Mouse (Mus musculus) adrenal gland, adult 2 months (tissue): ENCODE data around the gene Fancc. TPM values are rescaled to one million over a fixed set of nuclear protein-coding genes. Genes with fewer than 3 reads are reported as not detected.
"Not testable (repeated sequence)": the region's sequence is repeated elsewhere in the genome, so short reads cannot be mapped to it uniquely, and the experiment has no call there.

Source experiments
- DNase-seq: peaks from one replicate; pipeline ENCODE4 v3.0.0; 2021
- polyA plus RNA-seq: library from polyadenylated mRNA; depleted of rRNA; stranded (reverse); fragments of >200 nt; gene quantifications from 2 replicates; pipeline ENCODE4 v1.2.3, GENCODE M21; 2012
- total RNA-seq, 2 experiments: library from RNA; stranded (reverse); gene quantifications; 2 replicates each; pipeline ENCODE4 v1.2.3; 2021

Gene Fancc
- total and polyA plus RNA-seq, 3 experiments = 7.5 to 10.0 (median 9.2) TPM

DNA sequence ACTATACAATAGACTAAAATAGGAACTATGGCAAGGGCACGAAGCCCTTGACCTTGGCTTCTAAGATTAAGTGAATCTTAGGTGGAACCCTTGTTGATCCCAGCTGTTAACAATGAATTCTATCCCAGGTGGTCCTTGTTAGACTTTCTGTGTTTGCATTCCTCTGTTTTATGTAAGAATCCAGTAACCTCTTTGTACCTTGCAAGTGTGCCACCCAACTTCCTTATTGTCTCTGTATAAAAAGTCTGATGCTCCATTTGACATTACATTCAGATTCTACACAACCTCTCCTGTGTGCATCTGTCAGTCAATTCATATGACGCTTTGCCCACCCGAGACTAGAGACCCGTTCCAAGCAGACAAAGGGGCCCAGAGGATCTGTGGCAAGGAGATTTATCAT lies 143.8 kb downstream of the Fancc start:
- not testable (repeated sequence) for DNase-seq

DNA sequence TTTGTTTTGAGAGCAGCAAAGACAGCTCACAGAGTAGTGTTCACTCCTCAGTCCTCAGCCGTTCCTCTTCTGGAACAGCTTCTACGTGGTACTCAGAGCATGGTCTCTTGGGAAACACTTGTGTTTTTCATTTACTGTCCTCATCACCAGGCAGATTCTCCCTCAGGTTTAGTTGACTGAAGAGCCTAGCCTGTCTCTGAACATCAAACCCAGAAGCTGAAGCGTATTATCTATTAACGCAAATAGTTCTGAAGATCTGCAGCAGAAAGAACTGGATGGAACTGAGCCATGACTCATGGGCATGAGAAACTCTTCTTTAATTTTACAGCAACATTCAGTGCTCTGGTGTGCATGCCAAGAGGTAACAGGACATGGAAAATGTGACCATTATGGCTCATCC lies 147.0 kb downstream of the Fancc start:
- DNase-seq = no peak

DNA sequence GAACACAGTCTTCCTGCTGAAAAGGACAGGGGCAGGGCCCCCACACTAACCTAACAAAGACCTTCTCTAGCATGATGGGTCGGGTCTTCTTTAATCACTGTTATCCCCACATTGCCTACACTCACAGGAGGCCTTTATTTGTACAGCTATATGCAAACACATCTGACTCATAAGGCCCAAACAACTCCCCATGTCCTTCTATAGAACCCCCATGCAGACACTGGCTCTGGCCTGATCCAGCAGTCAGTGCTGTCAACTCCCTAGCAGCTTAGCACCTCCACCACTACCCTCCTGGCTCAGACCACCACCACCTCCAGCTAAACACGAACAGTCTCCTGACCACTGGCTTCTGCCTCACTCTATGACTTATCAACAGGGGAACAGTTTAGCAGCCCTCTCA lies 149.4 kb downstream of the Fancc start:
- DNase-seq = no peak

DNA sequence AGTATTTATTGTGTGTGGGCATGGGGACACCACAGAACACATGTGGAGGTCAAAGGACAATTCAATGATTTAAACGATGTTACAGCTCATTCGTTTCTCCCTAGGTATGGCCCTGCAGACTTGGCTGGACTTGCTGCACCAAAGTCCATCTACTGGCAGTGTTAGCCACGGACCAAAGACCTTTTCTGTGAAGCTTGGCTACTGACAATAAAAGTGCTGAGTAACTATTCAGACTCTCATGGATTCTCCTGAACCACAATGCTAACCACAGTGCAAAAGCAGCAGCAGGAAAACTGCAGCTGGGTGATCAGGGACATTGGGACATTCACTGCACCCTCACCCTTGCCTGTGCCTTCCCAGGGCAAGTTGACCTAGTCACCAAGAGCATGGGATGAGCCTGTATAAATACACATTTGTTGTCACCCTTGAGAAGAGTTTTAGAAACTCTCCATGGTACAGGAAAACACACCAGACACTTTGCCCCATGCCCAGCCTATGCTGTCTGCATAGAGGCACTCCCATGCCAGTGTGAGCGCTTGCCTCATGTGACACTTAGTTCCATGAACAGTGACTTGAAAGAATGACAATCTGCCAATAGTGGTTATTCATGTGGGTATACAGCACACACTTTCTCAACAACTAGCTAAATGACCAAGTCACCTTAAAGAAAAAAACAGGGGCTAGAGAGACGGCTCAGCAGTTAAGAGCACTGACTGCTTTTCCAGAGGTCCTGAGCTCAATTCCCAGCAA lies 151.4 kb downstream of the Fancc start:
- DNase-seq = no peak

DNA sequence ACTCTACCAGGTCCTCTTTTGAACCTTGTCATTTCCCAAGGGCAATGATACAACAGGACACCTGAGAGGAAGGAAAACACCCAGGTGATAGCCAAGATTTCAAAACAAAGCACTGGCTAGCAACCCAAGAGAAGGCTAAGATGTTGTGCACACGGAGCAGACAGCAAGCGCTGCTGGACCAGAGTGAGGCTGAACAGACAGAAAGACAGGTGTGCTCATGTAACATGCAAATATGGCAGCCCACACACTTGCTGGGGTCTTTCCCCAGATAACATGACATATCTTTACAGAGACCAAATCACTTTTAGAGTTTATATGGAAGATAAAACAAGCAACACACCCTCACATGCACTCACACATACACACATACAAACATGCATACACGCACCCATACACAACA lies 152.6 kb downstream of the Fancc start:
- no peak for DNase-seq

DNA sequence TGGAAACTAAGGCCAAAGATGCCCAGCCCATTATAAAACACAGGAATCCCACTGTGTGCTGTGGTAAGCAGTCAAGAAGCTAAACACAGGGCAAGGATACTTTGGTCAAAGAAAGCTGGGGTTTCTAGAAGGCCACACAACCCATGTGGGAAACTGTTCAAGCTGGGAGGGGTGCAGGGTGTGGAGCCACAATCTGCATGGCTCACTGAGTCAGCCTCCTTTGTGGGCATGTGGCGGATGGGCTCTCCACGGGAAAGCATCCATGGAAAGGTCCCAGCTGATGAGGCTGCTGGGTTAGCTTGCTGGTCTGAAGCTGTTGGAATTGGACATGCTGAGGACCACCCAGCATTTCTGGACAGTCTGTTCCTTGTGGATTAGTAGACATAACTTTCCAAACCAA lies 154.3 kb downstream of the Fancc start:
- DNase-seq = no peak

DNA sequence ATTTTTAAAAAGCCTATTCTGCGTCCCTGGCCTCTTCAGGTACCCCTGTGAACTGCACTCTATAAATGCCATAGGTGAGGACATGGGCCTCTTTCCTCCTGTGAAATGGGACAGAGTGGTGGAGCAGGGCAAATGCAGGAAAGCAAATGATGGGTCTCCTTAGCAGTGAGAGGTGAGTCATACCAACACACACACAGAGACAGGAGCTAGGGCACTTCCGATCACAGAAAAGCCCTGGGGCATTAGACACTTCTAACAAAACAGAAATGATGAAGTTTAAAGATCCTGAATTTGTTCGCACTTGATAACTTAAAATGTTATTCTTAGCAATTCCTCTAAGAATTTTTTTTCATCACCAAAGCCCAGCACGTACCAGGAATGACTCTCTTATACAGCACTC lies 157.1 kb downstream of the Fancc start:
- no peak for DNase-seq

DNA sequence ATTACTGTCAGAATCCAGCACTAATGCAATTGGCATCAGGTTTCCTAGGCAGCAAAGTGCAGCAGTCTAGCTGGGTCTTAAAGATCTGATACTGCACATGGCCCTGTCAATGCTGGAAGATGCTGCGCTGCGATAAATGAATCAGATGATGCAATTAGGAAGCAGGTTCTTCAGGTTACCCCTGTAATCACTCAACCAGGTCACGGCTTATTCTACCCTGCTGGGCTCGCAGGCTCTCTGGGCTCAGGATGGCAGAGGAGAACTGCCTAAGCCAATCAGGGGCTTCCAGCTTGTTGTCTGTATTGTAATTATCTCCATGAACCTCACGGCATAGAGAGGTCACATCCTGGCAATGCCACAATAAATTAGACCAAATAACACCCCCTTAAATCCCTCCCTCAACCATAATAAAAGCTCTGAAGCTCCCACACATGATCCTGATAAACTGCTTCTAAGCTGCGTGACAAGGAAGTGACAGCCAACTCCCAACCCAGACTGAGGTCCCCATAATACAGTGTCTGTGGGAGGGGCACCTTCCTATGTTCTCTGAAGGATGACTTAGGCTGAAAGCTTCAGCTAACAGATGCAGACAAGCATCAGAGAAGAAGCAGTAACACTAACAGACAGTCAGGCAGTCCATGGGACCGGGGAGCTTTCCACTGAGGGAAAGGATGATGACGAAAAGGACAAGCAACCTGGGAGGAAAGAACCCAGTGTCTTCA lies 159.7 kb downstream of the Fancc start:
- DNase-seq = no peak

DNA sequence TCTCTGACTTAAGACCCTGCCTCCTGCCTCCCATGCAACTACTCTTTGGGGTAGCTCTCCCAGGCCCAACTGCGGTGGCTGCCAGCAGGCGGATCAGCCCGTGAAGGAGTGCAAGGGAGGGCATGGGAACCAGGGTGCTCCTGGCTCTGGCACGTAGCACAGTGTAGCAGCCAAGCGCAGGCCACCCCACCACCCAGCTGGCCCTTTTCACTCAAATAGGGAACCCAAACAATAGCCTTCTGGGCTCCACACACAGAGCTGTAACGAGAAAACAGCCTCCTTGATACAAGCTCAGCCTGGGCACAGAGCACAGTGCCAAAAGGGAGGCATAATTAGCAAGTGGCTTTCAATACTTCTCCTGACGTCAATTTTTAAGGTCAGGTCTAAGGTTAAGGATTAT lies 160.7 kb downstream of the Fancc start:
- DNase-seq = no peak

DNA sequence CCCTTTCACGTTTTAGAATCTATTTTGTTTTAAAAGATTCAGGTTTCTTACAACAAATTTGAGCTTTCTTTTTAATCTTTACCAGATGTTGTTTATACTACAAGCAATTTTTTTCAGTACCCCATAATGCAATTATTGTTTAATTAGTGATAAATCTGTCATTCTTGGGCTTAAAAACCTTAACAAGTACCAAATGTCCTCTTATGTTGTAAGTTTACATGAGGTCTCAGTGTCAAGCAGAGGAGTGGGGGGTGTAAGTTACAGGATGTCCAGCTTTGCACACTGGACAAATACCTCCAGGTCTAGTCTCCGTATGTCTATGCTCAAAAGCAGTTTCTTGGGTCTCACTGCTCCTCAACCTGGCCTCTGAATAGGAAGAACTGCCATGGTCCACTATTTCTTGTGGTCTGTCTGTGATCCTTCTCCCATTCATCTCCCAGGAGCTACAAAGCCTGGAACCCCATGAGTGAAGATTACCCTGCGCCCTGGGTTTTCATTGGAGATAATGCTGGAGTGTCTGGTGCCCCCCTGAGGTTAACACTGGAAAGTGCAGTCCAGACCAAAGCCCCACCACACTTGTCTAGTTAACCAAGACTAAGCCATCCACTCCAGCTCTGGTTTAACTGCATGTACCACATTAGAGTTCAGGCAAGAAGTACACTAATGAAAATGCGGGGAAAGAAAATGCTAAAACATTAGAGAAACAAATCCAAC lies 161.5 kb downstream of the Fancc start:
- peak; percentile 52 for DNase-seq

DNA sequence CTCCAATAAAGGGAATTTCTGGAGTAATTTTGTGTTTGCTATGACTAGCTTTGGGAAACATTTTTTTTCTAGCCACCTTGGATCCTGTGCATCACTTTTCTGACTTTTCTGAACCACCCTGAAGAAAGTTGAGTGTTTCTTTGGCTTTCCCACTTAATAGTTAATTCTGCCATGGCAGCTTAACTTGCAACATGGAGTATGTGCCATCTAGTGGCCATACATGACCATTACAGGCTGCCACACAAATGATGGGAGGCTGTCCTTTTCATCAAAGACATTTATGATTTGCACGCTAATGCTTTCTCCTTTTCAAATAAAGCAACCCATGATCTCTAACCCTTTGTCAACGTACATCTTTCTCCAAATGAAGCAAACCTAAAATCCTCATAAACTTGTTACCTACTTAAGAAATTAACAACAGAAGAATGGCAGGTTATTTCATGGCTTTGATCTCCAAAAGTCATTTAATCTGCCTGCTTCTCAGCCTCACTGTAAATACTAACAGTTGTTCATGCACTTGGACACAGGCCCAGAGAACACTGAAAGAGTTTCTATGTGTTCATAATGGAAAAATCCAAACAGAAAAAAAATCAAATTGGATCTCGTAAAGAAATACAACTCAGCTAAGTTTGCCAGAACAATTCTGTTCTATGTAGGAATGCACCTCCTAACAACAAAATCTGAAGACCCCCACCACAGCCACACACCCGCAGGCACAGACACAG lies 164.3 kb downstream of the Fancc start:
- peak; percentile 52 for DNase-seq

DNA sequence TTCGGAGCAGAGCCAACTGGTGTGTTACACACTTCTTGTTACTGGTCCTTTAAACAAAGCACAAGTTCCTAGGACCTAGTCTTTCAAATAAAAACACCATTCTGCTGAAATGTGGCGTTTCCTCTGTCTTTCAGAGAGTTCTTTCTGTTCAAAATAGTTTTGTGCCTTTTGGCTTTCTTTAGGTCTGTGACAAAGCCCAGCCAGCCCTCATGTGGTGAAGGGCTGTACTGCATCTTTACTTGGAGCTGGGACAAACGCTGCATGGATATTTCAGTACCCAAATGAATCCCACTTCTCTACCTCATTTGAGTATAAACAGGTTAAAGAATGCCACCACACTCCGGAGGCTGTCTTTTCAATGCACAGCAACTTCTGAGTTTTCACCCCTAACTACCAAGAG lies 165.7 kb downstream of the Fancc start:
- DNase-seq = peak; percentile 77

DNA sequence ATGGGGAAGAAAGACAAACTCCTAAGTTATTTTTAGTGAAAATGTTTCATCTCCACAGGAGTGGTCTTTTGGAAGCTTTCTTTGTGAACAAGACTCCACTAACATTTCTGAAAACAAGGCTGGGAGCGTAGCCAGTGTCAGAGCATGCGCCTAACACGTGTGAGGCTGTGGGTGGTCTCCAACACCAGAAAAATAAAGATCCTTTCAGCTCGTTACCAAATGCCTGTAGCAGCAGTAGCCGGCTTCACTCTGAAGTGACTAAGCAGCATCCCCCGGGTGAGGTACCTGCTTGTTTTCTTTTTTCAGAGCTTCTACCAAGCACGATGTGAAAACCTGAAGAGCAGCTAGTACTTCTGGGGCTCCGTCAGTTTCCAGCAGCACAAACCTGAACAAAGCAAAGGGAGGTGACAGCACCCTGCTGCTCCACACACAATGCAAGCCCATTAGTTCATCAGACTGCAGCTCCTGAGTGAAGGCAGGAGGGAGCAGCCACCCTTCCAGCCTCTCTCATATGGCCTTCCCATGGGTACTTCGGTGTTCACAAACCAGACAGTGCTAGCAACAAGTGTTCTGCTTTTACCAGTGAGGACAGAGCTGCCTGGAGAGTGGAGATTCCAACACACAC lies 166.7 kb downstream of the Fancc start:
- no peak for DNase-seq

DNA sequence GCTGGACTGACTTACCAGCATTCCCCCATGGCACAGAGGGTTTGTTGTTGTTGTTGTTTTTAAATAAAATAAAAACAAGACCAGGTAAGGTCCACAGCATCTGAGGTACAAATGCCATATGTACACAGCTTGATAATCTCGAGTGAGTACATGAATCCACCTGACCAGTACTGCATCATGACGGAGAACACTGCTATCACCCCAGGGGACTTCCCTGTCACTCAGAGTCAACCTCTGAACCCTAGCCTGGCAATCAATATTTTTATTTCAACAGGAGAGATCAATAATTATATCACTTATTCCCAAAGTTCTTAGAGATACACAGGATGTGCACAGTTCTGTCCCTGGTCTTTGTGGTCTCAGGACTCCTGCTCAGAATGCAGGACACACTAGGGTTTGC lies 171.1 kb downstream of the Fancc start:
- no peak for DNase-seq

DNA sequence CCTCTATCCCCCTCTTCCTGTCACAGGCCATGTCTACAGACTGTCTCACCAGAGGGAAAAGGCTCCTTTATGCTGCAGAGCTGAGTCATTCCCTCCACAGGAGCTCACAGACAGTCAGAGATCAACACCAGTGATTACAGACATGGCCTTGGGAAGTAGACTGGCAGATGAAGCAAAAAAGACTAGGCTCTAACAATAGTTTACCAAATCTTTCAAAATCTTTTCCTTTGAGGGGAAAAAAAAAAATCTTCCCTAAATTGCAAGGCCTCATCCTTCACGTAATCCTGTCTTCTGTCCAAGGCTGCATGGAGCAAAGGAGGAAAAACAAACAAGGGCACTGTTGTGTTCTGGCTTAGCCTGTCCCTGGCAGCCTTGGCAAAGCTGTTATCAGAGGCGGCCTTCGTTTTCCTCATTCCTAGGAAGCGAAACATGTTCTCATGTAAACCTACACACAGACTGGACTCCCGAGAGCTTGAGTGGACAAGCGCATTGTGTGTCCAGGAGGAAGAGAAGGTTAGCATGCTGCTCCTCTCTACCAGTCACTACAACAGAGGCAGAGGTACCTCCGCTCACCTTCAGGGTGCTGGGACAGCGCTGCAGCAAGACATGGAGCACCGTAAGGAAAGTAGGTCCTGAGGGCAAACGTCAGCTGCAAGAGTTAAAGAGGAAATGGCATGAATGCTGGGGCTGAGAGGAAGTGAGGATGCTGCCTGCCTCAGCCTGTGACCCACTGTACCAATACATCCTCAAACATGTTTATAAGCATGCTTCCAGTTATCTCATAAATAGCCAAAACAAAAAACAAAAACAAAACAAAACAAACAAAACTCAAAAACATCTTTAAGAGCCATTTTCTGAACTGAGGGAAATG lies 171.9 kb downstream of the Fancc start:
- DNase-seq = peak; percentile 83

DNA sequence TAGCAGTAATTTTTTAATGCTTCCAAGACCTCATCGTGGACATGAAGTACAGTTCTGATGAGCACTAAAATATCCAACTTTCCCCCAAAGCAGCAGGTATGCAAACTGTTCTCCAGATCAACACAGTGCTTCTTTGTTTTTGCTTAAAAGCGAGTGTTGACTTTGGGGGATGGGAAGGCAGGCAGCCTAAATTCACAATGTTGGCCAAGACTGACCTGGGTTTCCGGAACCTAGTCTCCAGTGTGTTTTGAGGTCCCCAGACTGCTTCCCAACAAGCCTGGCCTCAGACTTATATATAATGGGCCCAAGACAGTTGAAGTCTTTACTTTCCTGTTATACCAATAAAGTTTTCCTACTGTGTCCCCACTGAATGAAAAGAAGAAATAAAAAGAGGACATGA lies 172.8 kb downstream of the Fancc start:
- peak; percentile 34 for DNase-seq

DNA sequence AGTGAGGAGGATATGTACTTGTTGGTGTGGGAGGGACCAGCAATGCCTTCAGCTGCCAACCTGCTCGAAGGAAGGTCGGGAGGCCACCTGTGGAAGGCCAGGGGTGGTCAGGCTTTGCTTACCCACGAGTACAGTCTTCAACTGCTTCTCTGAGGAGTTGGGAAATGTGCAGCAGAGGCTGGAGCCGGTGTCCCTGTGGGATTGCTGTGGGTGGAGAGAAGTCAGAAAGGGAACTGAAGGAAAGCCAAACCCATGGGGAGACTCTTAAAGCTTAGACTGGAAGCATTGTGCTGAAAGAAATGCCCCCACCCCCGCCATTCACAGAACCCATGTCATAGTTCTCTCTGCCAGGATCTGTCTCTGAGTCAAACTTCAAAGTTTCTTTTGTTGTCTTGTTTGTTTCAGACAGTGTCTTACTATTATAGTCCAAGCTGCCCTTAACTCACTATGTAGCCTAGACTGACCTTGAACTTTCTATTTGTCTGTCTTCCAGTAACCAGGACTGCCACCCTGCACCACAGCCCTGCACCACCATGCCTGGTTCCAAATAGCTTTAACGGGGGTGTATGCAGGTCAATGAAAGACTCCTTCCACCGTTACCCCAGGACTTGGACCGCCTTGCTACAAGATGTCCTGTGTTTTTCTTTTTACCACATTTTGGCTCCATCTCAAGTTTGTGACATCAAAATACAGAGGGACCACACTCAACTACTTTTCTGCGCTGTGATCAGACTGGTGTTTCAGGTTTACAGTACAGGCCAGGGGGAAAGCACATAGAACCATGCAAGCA lies 173.6 kb downstream of the Fancc start:
- DNase-seq = peak; percentile 65

DNA sequence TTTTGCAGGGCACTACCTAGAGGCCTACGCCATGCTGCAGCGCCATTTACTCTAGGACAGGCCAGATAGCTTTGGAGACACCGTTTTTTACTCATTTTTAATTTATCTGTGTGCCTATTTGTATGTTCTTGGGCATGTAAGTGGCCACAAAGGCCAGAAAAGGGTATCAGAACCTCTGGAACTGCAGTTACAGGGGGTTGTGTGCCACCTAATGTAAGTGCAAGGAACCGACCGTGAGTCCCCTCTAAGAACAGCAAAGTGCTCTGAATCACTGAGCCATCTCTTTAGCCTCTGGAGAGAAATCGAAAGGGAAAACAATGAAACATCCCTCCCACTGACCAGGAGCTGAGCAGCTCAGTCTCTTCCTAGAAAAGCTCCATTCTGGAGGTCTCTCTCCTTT lies 174.3 kb downstream of the Fancc start:
- no peak for DNase-seq

DNA sequence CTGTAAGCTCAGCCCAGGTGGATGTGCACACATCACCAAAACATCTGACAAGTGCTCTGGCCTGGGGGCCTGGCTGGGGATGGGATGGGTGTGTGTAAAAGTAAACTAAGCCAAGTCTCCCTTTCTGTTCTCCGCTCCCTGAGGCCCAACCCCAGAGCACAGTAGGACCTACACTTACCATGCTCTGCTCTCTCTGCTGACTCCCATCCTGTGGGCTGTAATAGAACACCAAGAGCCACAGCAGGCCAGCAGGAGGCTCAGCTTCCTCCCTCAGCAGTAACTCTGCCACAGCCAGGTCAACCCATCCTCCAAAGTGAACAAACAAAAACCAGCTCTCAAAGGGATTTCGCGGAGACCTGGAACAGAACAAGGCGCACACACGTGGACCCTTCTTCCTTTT lies 175.4 kb downstream of the Fancc start:
- DNase-seq = peak; percentile 7

DNA sequence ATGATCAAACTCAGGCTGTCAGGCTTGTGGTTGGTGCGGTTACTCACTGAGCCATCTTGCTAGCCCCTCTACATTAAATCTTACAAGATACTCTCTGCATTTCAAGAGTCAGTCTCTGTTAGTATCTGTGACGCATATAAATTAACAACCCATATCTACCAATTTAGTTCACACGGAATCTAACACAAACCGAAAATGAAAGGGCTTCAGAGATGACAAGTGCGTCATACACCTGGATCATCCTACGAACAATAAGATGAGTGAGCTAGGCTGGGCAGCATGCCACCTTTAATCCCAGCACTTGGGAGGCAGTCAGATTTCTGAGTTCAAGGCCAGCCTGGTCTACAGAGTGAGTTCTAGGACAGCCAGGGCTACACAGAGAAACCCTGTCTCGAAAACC lies 177.3 kb downstream of the Fancc start:
- no peak for DNase-seq
